Mouse (Mus musculus): ENCODE results near the gene Dhcr7. TPM values are rescaled to one million over a fixed set of nuclear protein-coding genes. Genes with fewer than 3 reads are reported as not detected.

Gene Dhcr7
- polyA plus RNA-seq (2012; rRNA removed), result 63.4 and 86.7 TPM in 2 replicates

DNA sequence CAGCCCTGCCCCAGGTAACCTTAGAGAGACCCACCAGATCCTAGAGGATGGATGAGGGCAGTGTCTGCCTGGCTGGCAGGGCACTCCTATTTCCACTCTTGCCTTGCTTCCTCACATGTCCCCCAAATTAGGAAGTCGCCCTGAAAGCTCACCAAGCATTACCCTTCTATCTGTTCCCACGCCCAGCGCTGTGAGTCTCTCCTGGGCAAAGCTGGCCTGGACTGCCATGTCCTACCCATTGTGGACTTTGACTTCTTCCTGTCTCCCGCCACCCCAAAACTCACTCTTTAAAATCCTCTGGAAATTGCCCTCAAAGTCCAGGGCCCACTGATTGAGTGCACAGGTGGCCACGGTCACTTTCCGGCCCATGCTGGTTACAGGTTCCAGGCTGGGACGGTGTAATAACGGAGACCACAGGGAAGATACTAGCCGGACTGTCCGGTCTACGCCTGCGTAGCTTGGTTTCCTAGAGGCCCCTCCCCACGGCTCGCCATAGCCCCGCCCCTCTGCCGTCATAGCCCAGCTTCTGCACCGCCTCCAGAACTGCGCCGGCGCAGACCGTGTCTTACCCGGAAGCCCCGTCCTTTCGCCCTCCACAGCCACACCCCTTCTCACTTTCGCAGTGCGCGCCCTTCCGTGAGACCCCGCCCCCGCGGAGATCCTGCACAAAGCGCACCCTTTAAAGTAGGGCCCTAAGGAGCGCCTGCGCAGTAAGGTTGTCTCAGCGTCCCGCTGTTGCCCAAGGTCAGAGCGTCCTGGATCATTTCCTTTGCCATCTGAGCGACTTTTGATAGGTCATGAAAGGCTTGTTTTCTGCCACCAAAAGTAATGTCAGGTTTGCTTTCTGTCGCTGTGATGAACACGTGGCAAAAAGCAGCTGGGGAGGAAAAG, at the start of gene Dhcr7, which contains the start of gene Nadsyn1:
Gene Dhcr7, plus strand, starts transcription at position 771 of the 891 bp plus-strand sequence.
Gene Nadsyn1, minus strand, starts transcription at position 475 of the 891 bp plus-strand sequence.
- peak; percentile 99 for DNase-seq
- Histone ChIP-seq H3K4me1 (ENCODE audit: control insufficient read depth, insufficient read depth, low read length) (no peaks in the 10 kb centered on the region), H3K4me3 (replicated peaks; ENCODE audit: extremely low read depth, low read depth, low read length) (peak within 1 kb of the TSS; percentile 96)
- under 1% methylated on average over 40 of the region's 40 CpGs for WGBS
- peak; percentile 96; the same call in 1 of the 2 replicates for TF ChIP-seq POLR2A (IDR thresholded peaks at IDR 0.05; ENCODE audit: borderline replicate concordance, extremely low read depth, low read depth, low read length)
- no peak for TF ChIP-seq CTCF (IDR thresholded peaks at IDR 0.05; ENCODE audit: insufficient read depth, low read length)

DNA sequence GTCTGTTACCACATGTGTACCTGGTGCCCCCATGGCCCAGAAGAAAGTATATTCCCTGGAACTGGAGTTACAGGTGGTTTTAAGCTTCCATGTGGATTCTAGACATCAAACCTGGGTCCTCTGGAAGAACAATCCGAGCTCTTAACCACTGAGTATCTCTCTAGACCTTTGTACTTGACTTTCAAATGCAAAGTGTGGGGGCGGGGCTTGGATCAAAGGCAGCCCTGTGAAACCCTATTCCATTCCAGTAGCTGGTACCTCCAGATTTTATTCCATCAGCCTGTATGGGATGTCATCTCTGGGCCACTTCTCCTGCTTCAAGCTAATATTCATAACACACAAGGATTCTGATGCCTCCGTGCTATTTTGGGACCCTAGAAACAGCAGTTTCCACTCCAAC, 46.8 kb upstream of the Dhcr7 start:
- TF ChIP-seq CTCF (IDR thresholded peaks at IDR 0.05; ENCODE audit: insufficient read depth, low read length), result no peak
- no peak for TF ChIP-seq POLR2A (IDR thresholded peaks at IDR 0.05; ENCODE audit: borderline replicate concordance, extremely low read depth, low read depth, low read length)
- WGBS, result 48% methylated on average over 3 of the region's 3 CpGs
- no peaks in the 10 kb centered on the region for H3K4me1 ChIP-seq (ENCODE audit: control insufficient read depth, insufficient read depth, low read length)
- H3K4me3 ChIP-seq (replicated peaks; ENCODE audit: extremely low read depth, low read depth, low read length), result no peak overlapping the region
- DNase-seq, result no peak

DNA sequence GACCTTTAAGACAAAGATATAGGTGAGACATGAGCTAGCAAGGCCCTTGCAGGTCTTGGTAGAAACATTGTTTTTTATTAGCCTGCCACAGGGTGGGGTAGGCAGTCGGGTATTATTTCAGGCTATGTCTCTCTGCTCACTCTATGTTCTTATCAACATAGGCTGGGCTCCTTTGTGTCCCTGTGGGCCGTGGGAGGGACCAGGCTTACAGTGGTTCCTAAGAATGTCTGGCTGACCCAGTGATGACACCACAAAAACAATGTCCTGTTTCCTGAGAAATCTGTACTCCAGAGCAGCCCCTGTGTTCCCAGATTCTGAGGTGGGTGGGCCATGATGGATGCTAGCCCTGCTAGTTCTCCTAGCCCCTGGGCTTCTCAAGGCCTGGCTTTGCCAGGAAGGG, 45.6 kb upstream of the Dhcr7 start:
- no peak for DNase-seq
- TF ChIP-seq CTCF (IDR thresholded peaks at IDR 0.05; ENCODE audit: insufficient read depth, low read length) (no peak), POLR2A (IDR thresholded peaks at IDR 0.05; ENCODE audit: borderline replicate concordance, extremely low read depth, low read depth, low read length) (no peak)
- 46% methylated on average over 2 of the region's 2 CpGs for WGBS
- no peak overlapping the region for H3K4me3 ChIP-seq (replicated peaks; ENCODE audit: extremely low read depth, low read depth, low read length)
- no peaks in the 10 kb centered on the region for H3K4me1 ChIP-seq (ENCODE audit: control insufficient read depth, insufficient read depth, low read length)

DNA sequence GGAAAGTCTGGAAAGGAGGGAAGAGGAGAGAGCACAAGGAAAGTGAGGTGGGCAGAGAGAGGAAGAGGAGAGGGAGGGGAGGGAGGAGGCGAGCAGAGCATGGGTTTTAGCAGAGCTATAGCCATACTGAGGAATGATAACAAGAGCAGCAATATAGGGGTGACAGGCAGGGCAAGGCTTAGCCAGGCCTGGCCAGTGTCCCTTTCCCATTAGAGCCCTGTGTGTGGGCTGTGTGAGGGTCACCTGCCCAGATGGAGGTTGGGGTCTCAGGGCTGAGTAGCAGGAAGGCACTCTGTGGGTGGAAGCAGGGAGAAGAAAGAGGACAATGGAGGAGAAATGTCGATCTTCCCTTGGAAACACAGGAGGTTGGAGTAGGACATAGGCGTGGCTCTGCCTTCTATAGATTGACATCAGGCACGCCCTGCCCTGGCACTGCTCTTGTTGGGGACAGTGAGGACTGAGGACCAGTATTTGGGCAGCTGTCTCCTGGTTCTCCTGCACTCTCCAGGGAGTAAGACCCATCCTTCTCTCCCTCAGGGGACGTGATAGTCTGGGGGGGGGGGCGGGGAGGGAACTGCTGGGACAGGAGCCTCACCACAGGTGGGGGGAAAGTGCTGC, 39.5 kb upstream of the Dhcr7 start:
- H3K4me1 ChIP-seq (ENCODE audit: control insufficient read depth, insufficient read depth, low read length), result peaks cover 8% of the 10 kb centered on the region; the same call in 1 of the 2 replicates
- no peak for TF ChIP-seq POLR2A (IDR thresholded peaks at IDR 0.05; ENCODE audit: borderline replicate concordance, extremely low read depth, low read depth, low read length)
- no peak for TF ChIP-seq CTCF (IDR thresholded peaks at IDR 0.05; ENCODE audit: insufficient read depth, low read length)
- whole genome bisulfite sequencing, result 27% methylated on average over 6 of the region's 6 CpGs
- peak overlapping the region; percentile 59 for H3K4me3 ChIP-seq (replicated peaks; ENCODE audit: extremely low read depth, low read depth, low read length)
- no peak for DNase-seq

DNA sequence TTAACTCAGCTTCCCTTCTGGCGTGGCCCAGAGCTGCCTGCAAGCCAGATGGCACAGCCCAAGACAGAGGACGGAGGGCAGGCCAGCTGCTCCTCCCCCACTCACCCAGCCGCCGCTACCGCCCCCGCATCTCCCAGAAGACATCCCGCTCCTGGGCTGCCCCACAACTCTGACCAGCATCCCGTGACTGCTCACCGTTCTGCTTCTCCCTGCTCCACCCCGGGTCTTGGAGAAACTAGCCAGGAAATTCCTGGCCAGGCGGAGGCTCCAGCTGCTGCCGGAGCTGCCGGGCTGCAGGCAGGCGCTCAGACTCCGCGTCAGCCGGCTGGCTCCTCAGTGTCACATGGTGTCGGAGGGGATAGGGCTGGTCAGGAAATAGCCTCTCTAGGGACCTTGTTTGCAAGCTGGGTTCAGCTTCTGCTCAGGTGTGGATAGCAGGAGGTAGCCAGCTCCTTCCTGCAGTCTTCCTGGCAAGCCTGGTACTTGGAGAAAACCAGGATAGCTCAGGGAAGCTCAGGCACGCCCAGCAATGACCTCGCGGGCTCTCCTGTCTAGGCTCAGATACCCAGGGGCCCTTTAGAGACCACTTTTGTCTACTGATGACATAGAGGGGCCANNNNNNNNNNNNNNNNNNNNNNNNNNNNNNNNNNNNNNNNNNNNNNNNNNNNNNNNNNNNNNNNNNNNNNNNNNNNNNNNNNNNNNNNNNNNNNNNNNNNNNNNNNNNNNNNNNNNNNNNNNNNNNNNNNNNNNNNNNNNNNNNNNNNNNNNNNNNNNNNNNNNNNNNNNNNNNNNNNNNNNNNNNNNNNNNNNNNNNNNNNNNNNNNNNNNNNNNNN, 38.7 kb upstream of the Dhcr7 start, which contains the start of gene Mrgpre:
Gene Mrgpre, minus strand, starts transcription at position 505 of the 834 bp plus-strand sequence.
- Histone ChIP-seq H3K4me3 (replicated peaks; ENCODE audit: extremely low read depth, low read depth, low read length) (peak within 1 kb of the TSS; percentile 59), H3K4me1 (ENCODE audit: control insufficient read depth, insufficient read depth, low read length) (peaks cover 8% of the 10 kb centered on the region; the same call in 1 of the 2 replicates)
- TF ChIP-seq CTCF (IDR thresholded peaks at IDR 0.05; ENCODE audit: insufficient read depth, low read length) (no peak), POLR2A (IDR thresholded peaks at IDR 0.05; ENCODE audit: borderline replicate concordance, extremely low read depth, low read depth, low read length) (no peak)
- peak; percentile 67 for DNase-seq
- WGBS, result 4% methylated on average over 21 of the region's 21 CpGs

DNA sequence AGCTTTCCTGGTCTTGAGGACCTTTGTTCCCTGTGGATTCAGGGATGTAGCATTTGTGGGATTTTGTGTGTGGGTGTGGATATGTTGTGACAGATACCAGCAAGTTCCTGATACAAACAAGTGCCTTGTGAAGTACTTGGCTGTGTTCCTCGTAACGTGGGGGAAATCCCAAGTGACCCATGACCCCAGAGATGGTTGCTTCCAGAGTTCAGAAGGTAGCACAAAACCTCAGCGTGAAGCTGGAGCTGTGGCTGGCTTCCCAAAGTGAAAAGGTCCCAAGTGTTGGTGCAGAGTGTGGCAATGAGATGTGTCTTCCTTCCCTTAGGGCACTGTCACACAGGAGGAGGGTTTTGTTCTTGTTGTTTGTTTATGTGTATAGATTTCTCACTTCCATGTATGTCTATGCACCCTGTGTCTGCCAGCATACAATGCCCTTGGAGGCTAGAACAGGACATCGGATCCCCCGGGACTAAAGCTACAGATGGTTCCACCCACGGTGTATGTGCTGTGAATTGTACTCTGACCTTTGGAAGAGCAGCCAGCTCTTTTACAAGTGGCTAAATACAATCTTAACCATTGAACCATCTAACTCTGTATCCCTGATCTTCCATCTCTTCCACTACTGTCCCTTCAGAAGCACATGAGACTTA, 30.5 kb upstream of the Dhcr7 start:
- 58% methylated on average over 6 of the region's 6 CpGs for WGBS
- TF ChIP-seq CTCF (IDR thresholded peaks at IDR 0.05; ENCODE audit: insufficient read depth, low read length) (no peak), POLR2A (IDR thresholded peaks at IDR 0.05; ENCODE audit: borderline replicate concordance, extremely low read depth, low read depth, low read length) (no peak)
- no peak for DNase-seq
- H3K4me1 ChIP-seq (ENCODE audit: control insufficient read depth, insufficient read depth, low read length), result no peaks in the 10 kb centered on the region
- H3K4me3 ChIP-seq (replicated peaks; ENCODE audit: extremely low read depth, low read depth, low read length), result no peak overlapping the region

DNA sequence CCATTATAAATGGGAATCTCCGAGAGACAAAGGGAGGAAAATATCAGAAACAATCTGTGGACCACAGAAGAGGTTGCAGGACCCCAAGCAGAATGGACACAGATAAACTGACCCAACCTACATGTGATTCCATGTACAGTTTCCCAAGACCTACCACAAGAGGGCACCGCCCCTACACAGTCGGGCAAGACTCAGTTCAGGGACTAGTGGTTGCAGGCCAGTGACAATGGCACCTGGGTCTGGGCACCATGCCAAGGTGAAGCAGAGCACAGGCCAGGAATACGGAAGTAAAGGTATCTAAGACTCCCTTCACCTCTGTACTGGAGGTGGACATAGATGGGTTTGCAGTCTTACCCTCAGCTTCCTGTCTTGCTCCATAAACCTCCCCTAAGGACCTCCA, 29.8 kb upstream of the Dhcr7 start:
- H3K4me1 ChIP-seq (ENCODE audit: control insufficient read depth, insufficient read depth, low read length), result no peaks in the 10 kb centered on the region
- peak; percentile 39 for DNase-seq
- no peak overlapping the region for H3K4me3 ChIP-seq (replicated peaks; ENCODE audit: extremely low read depth, low read depth, low read length)
- WGBS, result 43% methylated on average over 4 of the region's 4 CpGs
- TF ChIP-seq POLR2A (IDR thresholded peaks at IDR 0.05; ENCODE audit: borderline replicate concordance, extremely low read depth, low read depth, low read length) (no peak), CTCF (IDR thresholded peaks at IDR 0.05; ENCODE audit: insufficient read depth, low read length) (peak; percentile 49)

DNA sequence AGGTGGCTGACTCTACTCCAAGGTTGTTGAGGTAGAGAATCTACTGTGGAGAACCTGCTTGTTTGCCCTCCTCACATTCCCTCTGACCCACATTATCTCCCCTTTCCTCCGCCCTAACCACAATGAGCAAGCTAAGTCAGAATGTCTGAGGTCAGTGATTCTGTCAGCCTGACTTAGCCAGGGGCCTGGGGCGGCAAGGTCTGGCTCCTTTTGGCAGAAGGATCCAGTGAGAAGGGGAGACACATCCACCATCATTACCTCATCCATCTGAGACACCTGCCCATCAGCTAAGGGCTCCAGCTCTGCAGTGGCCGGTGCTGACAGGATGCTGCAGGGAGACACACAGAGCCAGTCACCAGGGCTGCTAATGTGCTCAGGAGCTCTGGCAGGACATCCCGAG, 24.2 kb upstream of the Dhcr7 start:
- no peak for DNase-seq
- Histone ChIP-seq H3K4me1 (ENCODE audit: control insufficient read depth, insufficient read depth, low read length) (no peaks in the 10 kb centered on the region), H3K4me3 (replicated peaks; ENCODE audit: extremely low read depth, low read depth, low read length) (no peak overlapping the region)
- TF ChIP-seq CTCF (IDR thresholded peaks at IDR 0.05; ENCODE audit: insufficient read depth, low read length) (no peak), POLR2A (IDR thresholded peaks at IDR 0.05; ENCODE audit: borderline replicate concordance, extremely low read depth, low read depth, low read length) (no peak)
- 95% methylated on average over 4 of the region's 4 CpGs for WGBS

Measured in lung, adult 2 months (tissue).